Comparison of ENCODE assay signal across 26 mouse cellular contexts in the genomic region with DNA sequence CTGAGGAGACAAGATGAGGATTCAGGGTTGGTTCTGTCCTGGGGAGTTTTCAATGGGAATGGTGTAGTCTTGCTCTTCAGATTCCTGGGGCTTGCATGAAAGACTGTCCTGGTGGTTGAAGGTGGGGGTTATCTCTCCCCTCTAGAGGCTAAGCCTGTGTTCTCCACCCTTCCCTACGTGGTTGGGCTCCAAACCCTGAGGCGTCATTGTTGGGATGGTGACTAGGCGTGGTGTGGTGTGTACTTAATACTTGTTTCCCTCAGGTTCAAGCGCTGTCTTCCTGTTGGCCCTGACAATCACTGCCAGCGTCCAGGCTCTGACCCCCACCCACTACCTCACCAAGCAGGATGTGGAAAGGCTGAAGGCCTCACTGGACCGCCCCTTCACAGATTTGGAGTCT. TPM values are rescaled to one million over a fixed set of nuclear protein-coding genes. Genes with fewer than 3 reads are reported as not detected.
DNase-seq lines count a peak whose midpoint lies in the region; ATAC-seq and TF ChIP-seq lines count a peak whose summit lies in the region.
"Had no signal": no experiment of that assay in that cellular context is flagged by ENCODE, and none has a peak within 500 bp of the region (broad histone marks: within the 10 kb centered on the region; RNA-seq: fewer than 3 reads in every experiment).

No protein-coding gene starts in this region.

- 93% methylated on average over 6 of the region's 6 CpGs for WGBS in hindbrain, embryonic 13.5 days
- 90% methylated on average over 6 of the region's 6 CpGs for WGBS in hindbrain, embryonic 14.5 days

- no peak overlapping the region for H3K27ac ChIP-seq in hindbrain, embryonic 13.5 days
- H3K27ac ChIP-seq in hindbrain, embryonic 14.5 days, result no peak overlapping the region
- no peak overlapping the region; the same call in 1 of the 2 replicates for H3K27ac ChIP-seq in ES-E14 (ENCODE audit: insufficient read depth, low read depth, low read length, poor library complexity, severe bottlenecking)
- no peak overlapping the region for H3K27ac ChIP-seq in gastrocnemius, adult 2 months
- H3K27ac ChIP-seq: embryonic facial prominence, embryonic 13.5 days; embryonic facial prominence, embryonic 15.5 days; forebrain, embryonic 13.5 days; forebrain, embryonic 15.5 days had no signal

- no peaks in the 10 kb centered on the region for H3K9me3 ChIP-seq in hindbrain, embryonic 13.5 days
- H3K9me3 ChIP-seq in hindbrain, embryonic 14.5 days (ENCODE audit: control insufficient read depth, low read length), result no peaks in the 10 kb centered on the region
- H3K9me3 ChIP-seq in E14TG2a.4 (ENCODE audit: low read length), result no peaks in the 10 kb centered on the region
- H3K9me3 ChIP-seq in ES-E14 (ENCODE audit: control insufficient read depth, insufficient read depth, low read depth, low read length), result no peaks in the 10 kb centered on the region
- H3K9me3 ChIP-seq: embryonic facial prominence, embryonic 13.5 days; embryonic facial prominence, embryonic 15.5 days; forebrain, embryonic 13.5 days; forebrain, embryonic 15.5 days had no signal

- H3K4me3 ChIP-seq in hindbrain, embryonic 13.5 days, result no peak overlapping the region
- no peak overlapping the region for H3K4me3 ChIP-seq in hindbrain, embryonic 14.5 days (replicated peaks; ENCODE audit: low read length)
- H3K4me3 ChIP-seq in E14TG2a.4 (replicated peaks; ENCODE audit: low read length) (0 out of 2 replicates have a peak overlapping the region, but pooled peaks have one; percentile 5), ES-E14 (ENCODE audit: insufficient read depth in 1 of 2, low read depth in 1 of 2, low read length in 2 of 2, poor library complexity in 1 of 2, severe bottlenecking in 1 of 2) (no peak overlapping the region)
- H3K4me3 ChIP-seq in gastrocnemius, adult 2 months, result no peak overlapping the region
- H3K4me3 ChIP-seq: embryonic facial prominence, embryonic 13.5 days; embryonic facial prominence, embryonic 15.5 days; erythroblast, embryonic 14.5 days; forebrain, embryonic 13.5 days; forebrain, embryonic 15.5 days had no signal

- in situ Hi-C loops in ES-E14 (cut with MboI; ENCODE audit: low sequenced_read_pairs in 2 of 2, unreplicated experiment in 2 of 2), result no loop called here

- TF ChIP-seq CTCF in E14TG2a.4 (conservative IDR thresholded peaks at IDR 0.05; ENCODE audit: low read length), result no peak
- no peak for TF ChIP-seq CTCF in gastrocnemius, adult 2 months (IDR thresholded peaks at IDR 0.05)

- intact Hi-C loops in gastrocnemius, adult 2 months (cut with DNase I), result no loop called here

- peaks cover 17% of the 10 kb centered on the region for H3K4me1 ChIP-seq in hindbrain, embryonic 13.5 days (replicated peaks)
- H3K4me1 ChIP-seq in hindbrain, embryonic 14.5 days (replicated peaks; ENCODE audit: control insufficient read depth, insufficient read depth, low read length), result peaks cover 12% of the 10 kb centered on the region
- H3K4me1 ChIP-seq in E14TG2a.4 (replicated peaks; ENCODE audit: low read depth, low read length) (peaks cover 74% of the 10 kb centered on the region), ES-E14 (ENCODE audit: control insufficient read depth in 2 of 2, insufficient read depth in 2 of 2, low read length in 2 of 2, poor library complexity in 1 of 2) (peaks cover 3 to 12% of the 10 kb centered on the region in 2 experiments; a peak in 3 of 4 replicates)

- H3K27me3 ChIP-seq in hindbrain, embryonic 13.5 days, result no peaks in the 10 kb centered on the region
- no peaks in the 10 kb centered on the region for H3K27me3 ChIP-seq in hindbrain, embryonic 14.5 days (ENCODE audit: control insufficient read depth, insufficient read depth, low read length)
- no peaks in the 10 kb centered on the region for H3K27me3 ChIP-seq in E14TG2a.4 (ENCODE audit: insufficient read depth, low read length)
- H3K27me3 ChIP-seq: CH12.LX; embryonic facial prominence, embryonic 13.5 days; embryonic facial prominence, embryonic 15.5 days; forebrain, embryonic 13.5 days; forebrain, embryonic 15.5 days had no signal

- H3K4me2 ChIP-seq in hindbrain, embryonic 13.5 days, result no peak overlapping the region
- H3K4me2 ChIP-seq in hindbrain, embryonic 14.5 days (replicated peaks), result no peak overlapping the region
- H3K4me2 ChIP-seq: embryonic facial prominence, embryonic 13.5 days; embryonic facial prominence, embryonic 15.5 days; forebrain, embryonic 13.5 days; forebrain, embryonic 15.5 days had no signal

- no peak for ATAC-seq in hindbrain, embryonic 13.5 days (ENCODE audit: low FRiP score)
- ATAC-seq in hindbrain, embryonic 14.5 days (ENCODE audit: low FRiP score), result no peak
- ATAC-seq in megakaryocyte-erythroid progenitor cell, adult 5-6 weeks (replicated peaks; ENCODE audit: low FRiP score, low TSS enrichment, poor library complexity, severe bottlenecking), result no peak
- ATAC-seq: CD4-positive, CD25-positive, alpha-beta regulatory T cell, adult 4 months; forebrain, embryonic 13.5 days; forebrain, embryonic 15.5 days; forebrain, postnatal 0 days had no signal

- peaks cover 48% of the 10 kb centered on the region for H3K36me3 ChIP-seq in hindbrain, embryonic 13.5 days
- peaks cover 46% of the 10 kb centered on the region for H3K36me3 ChIP-seq in hindbrain, embryonic 14.5 days (replicated peaks; ENCODE audit: control insufficient read depth, insufficient read depth)
- H3K36me3 ChIP-seq in E14TG2a.4 (ENCODE audit: insufficient read depth, low read length), result peaks cover 72% of the 10 kb centered on the region
- peaks cover 17% of the 10 kb centered on the region for H3K36me3 ChIP-seq in ES-E14 (ENCODE audit: control insufficient read depth, insufficient read depth, low read length, poor library complexity, severe bottlenecking)

- 0 out of 2 replicates have a peak overlapping the region, but pooled peaks have one; percentile 2 for H3K9ac ChIP-seq in hindbrain, embryonic 13.5 days
- H3K9ac ChIP-seq in hindbrain, embryonic 14.5 days, result no peak overlapping the region
- H3K9ac ChIP-seq in ES-E14 (ENCODE audit: insufficient read depth, low read depth, low read length, poor library complexity, severe bottlenecking), result 0 out of 2 replicates have a peak overlapping the region, but pooled peaks have one; percentile 16
- H3K9ac ChIP-seq: embryonic facial prominence, embryonic 13.5 days; embryonic facial prominence, embryonic 15.5 days; forebrain, embryonic 13.5 days; forebrain, embryonic 15.5 days; forebrain, postnatal 0 days had no signal

- DNase-seq in hindbrain, embryonic 14.5 days (ENCODE audit: low spot score), result no peak
- DNase-seq in ES-E14 (ENCODE audit: low read depth, low spot score) (no peak), ZHBTc4 (ENCODE audit: low read depth, low spot score) (peak; percentile 73)
- no peak for DNase-seq in gastrocnemius, adult 2 months
- DNase-seq: adrenal gland, adult 2 months; adrenal gland, postnatal 10 days; adrenal gland, postnatal 25 days; B cell, adult 2 months; cerebellum, adult 11 months; cerebellum, adult 18-20 months; cerebellum, adult 8-10 months; cerebellum, adult 9-11 months; cerebellum, postnatal 14 days; cerebellum, postnatal 36 days; embryo, embryonic 11 days; forebrain, postnatal 0 days had no signal

TF ChIP-seq in ES-E14, 5 proteins besides CTCF, POLR2A, EP300 and RAD21:
- no peak for TF ChIP-seq HCFC1 (IDR thresholded peaks at IDR 0.05; ENCODE audit: borderline replicate concordance, insufficient read depth, low read length)
- TF ChIP-seq ZNF384 (IDR thresholded peaks at IDR 0.05; ENCODE audit: low read depth, low read length), result no peak
- no peak for TF ChIP-seq ZC3H11A (IDR thresholded peaks at IDR 0.05; ENCODE audit: borderline replicate concordance, low read depth, low read length)
- no peak for TF ChIP-seq MAFK (IDR thresholded peaks at IDR 0.05; ENCODE audit: insufficient read depth, low read depth, low read length)
- no peak for TF ChIP-seq CHD2 (IDR thresholded peaks at IDR 0.05; ENCODE audit: low read depth, low read length)

RNA-seq across cellular contexts. Expression of gene Mroh8, which starts 4.0 kb away (rescaled TPM):
- polyA plus RNA-seq in hindbrain, embryonic 13.5 days (2015; fragmentation: Nextera tagmentation; extraction: Ambion mirVana), result 0.43 and 0.58 TPM in 2 replicates
- 0.09 and 0.41 TPM in 2 replicates for polyA plus RNA-seq in hindbrain, embryonic 14.5 days (2014; fragmentation: Nextera tagmentation; extraction: Ambion mirVana)
- total RNA-seq in ES-E14 (2012; rRNA removed), result 0.48 and 0.58 TPM in 2 replicates
- 1 to 10 TPM in 1 of 2 experiments, under 1 TPM in 1; 0.46 to 1.1 TPM for total RNA-seq in gastrocnemius, adult 2 months (2021)
- not detected in 2 replicates for total RNA-seq in megakaryocyte-erythroid progenitor cell, adult 5-6 weeks (2014; fragmentation: Nextera tagmentation)
- 0.34 TPM in 1 of 2 replicates, not detected in the other for total RNA-seq in megakaryocyte-erythroid progenitor cell, adult 5-6 weeks (2017)
- polyA plus RNA-seq: CD4-positive, CD25-positive, alpha-beta regulatory T cell, adult 4 months; erythroblast, embryonic 14.5 days had no signal

RNA-seq across cellular contexts. Expression of gene Rpn2, which starts 4.5 kb away (rescaled TPM):
- 203 and 208 TPM in 2 replicates for polyA plus RNA-seq in hindbrain, embryonic 13.5 days (2015; fragmentation: Nextera tagmentation; extraction: Ambion mirVana)
- 210 and 221 TPM in 2 replicates for polyA plus RNA-seq in hindbrain, embryonic 14.5 days (2014; fragmentation: Nextera tagmentation; extraction: Ambion mirVana)
- 422 and 655 TPM in 2 replicates for total RNA-seq in ES-E14 (2012; rRNA removed)
- 10 to 100 TPM; 69.4 to 84.8 TPM for total RNA-seq in gastrocnemius, adult 2 months (2021)
- total RNA-seq in megakaryocyte-erythroid progenitor cell, adult 5-6 weeks (2014; fragmentation: Nextera tagmentation), result 179 and 198 TPM in 2 replicates
- 158 and 221 TPM in 2 replicates for total RNA-seq in megakaryocyte-erythroid progenitor cell, adult 5-6 weeks (2017)
